Mouse (Mus musculus) urinary bladder, adult 18-20 months (tissue): ENCODE measurements around the gene Ccng1.
"Not testable (repeated sequence)": the region's sequence is repeated elsewhere in the genome, so short reads cannot be mapped to it uniquely, and the experiment has no call there.

Experiments
- DNase-seq, 2 experiments: peaks; one replicate each; pipeline ENCODE4 v3.0.0; 2022; ENCODE audit warnings: low spot score in 2 of 2, mixed read lengths in 2 of 2

Ccng1 gene

DNA sequence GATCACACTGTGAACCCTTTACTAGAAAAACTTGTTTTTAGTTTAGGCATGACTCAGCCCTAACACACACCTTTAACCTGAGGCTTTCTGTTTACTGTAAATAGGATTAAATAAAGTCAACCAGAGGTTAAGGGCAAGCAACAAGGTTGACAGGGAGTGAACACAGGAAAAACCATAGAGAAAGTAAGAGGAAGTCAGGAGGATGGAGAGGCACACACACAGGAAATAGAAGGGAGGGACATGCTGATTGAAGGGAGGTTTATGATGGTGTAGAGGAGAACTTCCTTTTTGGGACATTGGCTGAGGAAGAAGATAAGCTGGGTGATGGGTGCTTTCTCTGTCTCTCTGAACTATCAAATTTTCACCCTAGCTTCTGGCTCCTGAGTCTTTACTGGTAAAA is 36.8 kb downstream of the Ccng1 start:
- DNase-seq, result peak in 1 of 2 experiments; percentile 0

DNA sequence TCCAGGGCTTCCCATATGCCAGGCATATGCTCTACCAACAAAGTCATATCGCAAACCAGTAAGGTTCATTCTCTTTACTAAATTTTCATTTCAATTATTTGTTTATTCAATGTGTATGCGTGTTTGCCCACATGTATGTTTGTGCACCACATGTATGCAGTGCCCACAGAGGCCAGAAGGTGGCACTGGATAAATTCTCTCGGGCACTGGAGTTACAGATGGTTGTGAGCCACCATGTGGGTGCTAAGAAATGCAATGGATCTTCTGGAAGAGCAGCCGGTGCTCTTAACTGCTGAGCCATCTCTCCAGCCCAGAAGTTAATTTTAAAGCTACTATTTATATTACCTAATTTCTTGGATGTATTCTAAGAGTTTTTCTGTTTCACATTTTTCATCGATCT is 39.6 kb downstream of the Ccng1 start:
- no peak for DNase-seq

DNA sequence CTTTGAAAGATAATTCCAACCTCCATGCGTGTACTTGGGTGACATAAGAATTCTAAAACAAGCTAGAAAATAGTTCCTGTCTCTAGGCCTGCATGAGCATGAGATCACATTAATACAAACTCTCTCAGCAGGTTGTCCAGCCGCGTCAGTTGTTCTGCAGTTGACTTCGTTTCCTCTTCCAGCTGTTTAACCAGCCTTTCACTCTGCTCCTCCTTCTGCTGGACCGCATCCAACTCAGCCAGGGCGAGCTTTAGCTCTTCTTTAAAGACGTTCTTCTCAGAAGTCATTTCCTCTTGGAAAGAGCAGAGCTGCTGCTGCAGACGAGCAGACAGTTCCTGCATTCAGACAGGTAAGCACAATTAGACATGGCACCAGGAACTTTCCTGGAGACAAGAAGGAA is 41.3 kb downstream of the Ccng1 start:
- no peak for DNase-seq

DNA sequence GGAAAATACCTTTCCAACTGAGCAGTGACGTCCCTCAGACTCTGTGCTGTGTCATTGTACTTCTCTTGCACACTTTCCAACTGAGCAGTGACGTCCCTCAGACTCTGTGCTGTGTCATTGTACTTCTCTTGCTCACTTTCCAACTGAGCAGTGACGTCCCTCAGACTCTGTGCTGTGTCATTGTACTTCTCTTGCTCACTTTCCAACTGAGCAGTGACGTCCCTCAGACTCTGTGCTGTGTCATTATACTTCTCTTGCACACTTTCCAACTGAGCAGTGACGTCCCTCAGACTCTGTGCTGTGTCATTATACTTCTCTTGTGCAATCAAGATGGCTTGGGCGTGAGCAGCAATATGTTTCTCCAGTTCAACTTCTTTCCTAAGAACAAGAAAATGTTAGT is 45.2 kb downstream of the Ccng1 start:
- not testable (repeated sequence) for DNase-seq
